Mouse (Mus musculus): ENCODE data around the gene Tmco4.

Tmco4 gene

GRCm38 (mm10) chr4:139014793-139015192 is 42.1 kb downstream of the Tmco4 start:
- in situ Hi-C loops (cut with MboI; ENCODE audit: low sequenced_read_pairs), result loop anchor here (25.0 kb wide), 1 partner anchor 277 kb away; the partner anchor contains the start of gene Ubxn10

GRCm38 (mm10) chr4:139018388-139018787 is 45.7 kb downstream of the Tmco4 start:
- in situ Hi-C loops (cut with MboI; ENCODE audit: low sequenced_read_pairs), result loop anchor here (25.0 kb wide), 1 partner anchor 281 kb away; the partner anchor contains the start of gene Ubxn10

GRCm38 (mm10) chr4:139018976-139019375 is 46.3 kb downstream of the Tmco4 start:
- in situ Hi-C loops (cut with MboI; ENCODE audit: low sequenced_read_pairs), result loop anchor here (25.0 kb wide), 1 partner anchor 282 kb away; the partner anchor contains the start of gene Ubxn10

DNA sequence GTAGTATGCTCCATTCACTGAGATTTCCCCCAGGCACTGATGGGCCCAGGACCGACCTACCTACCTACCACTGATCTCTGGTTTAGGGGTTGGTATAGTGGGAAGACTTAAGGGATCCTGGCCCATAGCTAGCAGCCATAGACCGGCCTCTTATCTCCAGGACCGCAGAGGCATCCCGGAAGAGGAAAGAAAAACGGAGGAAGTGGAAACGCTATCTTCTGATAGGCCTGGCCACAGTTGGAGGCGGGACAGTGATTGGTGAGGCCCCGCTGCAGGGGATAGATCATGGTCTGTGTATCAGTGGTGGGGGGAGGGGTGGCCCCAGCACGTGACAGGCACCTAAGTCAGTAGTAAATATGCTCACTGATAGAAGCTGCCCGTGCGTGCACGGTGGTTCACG is 46.7 kb downstream of the Tmco4 start:
- in situ Hi-C loops (cut with MboI; ENCODE audit: low sequenced_read_pairs), result loop anchor here (25.0 kb wide), 1 partner anchor 282 kb away; the partner anchor contains the start of gene Ubxn10

GRCm38 (mm10) chr4:139020385-139020784 is 47.7 kb downstream of the Tmco4 start:
- in situ Hi-C loops (cut with MboI; ENCODE audit: low sequenced_read_pairs), result loop anchor here (25.0 kb wide), 1 partner anchor 283 kb away; the partner anchor contains the start of gene Ubxn10

- in situ Hi-C loops (cut with MboI; ENCODE audit: low sequenced_read_pairs), result loop anchor here (25.0 kb wide), 1 partner anchor 287 kb away; the partner anchor contains the start of gene Ubxn10
Measured at GRCm38 (mm10) chr4:139024379-139024778, 51.7 kb downstream of the Tmco4 start.

- in situ Hi-C loops (cut with MboI; ENCODE audit: low sequenced_read_pairs), result no loop called here
Measured at GRCm38 (mm10) chr4:139030675-139031074, 58.0 kb downstream of the Tmco4 start.

GRCm38 (mm10) chr4:139032521-139032920 is 59.8 kb downstream of the Tmco4 start:
- in situ Hi-C loops (cut with MboI; ENCODE audit: low sequenced_read_pairs), result no loop called here

GRCm38 (mm10) chr4:139033263-139034009 is 60.7 kb downstream of the Tmco4 start:
- in situ Hi-C loops (cut with MboI; ENCODE audit: low sequenced_read_pairs), result no loop called here

DNA sequence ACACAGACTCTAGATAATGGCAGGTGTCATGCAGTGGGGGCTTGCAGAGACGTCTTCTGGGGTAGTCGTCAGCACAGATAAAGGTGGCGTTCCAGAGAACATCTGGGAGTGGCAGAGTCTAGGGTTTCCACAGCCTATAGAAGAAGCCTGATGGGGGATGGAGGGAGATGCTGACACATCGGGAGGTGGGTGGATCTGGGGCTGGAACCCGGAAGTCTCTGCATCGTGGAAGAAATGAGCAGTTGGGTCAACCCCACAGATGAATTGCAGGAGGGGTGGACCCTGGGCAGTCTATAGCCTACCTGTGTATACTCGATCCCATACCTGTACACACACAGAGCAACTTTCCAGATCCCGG is 61.3 kb downstream of the Tmco4 start:
- in situ Hi-C loops (cut with MboI; ENCODE audit: low sequenced_read_pairs), result no loop called here

DNA sequence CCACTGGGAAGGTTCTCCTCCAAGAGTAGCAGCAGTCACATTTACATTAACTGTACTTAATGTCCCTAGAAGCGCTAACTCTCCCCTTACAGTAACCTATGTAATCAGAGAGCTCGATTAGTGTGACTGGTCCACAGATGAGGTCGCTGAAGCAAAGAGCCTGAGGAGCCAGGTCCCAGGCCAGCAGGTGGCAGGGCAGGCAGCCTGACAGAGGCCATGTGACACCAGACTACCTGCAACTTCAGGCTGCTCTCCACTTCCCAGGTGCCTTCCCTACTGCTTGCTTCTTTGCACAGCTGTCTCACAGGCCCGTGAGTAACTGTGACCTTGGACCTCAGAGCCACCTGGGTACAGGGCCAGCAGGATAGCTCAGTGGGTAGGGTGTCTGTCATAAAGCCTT is 61.9 kb downstream of the Tmco4 start:
- in situ Hi-C loops (cut with MboI; ENCODE audit: low sequenced_read_pairs), result no loop called here

DNA sequence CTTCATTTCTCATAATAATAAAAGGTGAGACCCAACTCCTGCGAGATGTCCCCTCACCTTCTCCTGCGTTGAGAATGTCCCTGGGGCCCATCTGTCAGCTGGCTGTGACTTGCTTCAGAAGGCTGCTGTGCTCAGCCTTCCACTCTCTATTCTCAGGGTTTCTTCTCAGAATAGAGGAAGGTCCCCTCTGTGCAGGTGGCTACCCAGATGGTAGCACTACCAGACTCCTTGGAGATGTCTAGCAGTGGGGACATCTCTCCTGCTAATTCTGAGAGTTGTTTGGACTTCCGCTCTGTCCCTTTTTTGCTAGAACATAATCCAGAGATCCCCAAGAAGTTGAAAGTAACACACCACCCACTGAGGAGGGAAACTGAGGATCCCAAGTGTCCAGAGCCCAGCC is 62.3 kb downstream of the Tmco4 start:
- in situ Hi-C loops (cut with MboI; ENCODE audit: low sequenced_read_pairs), result no loop called here

GRCm38 (mm10) chr4:139035799-139036198 is 63.1 kb downstream of the Tmco4 start:
- in situ Hi-C loops (cut with MboI; ENCODE audit: low sequenced_read_pairs), result no loop called here

- in situ Hi-C loops (cut with MboI; ENCODE audit: low sequenced_read_pairs), result no loop called here
Measured at GRCm38 (mm10) chr4:139037795-139038607, 65.3 kb downstream of the Tmco4 start.

DNA sequence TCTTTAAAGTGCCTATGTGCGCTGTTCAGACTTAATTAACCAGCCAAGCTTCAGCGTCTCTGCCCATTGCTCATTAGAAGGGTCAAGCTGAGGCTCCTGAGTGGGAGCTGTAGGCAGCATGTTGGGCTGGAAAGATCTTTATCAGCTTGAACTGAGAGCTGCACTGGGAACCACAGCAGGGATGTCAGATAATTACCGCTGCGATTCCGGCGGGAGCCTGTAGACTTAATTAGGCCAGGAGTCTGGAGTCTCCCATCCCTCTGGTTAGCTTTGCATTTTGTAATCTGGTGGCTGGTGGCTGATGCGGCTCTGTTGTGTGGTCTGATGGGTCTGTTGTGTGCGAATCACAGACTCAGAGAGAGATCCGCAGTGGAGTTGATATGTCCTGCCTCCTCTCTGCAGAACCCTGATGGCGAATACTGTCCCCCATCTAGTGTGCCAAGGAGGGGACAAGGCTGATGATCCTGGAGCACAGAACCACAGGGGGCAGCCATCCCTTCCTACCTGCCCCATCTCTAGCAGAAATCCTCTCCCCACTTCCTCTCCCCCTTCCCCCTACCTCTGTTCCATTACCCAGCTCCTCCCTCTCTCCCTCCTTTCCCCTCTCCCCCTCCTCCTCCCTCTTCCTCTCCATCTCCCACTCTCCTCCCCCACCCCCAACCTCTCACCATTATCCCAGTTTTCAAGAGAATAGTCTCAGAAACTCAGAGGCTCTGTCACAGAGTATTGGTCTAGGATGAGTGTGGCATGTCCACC is 67.6 kb downstream of the Tmco4 start:
- in situ Hi-C loops (cut with MboI; ENCODE audit: low sequenced_read_pairs), result no loop called here

GRCm38 (mm10) chr4:139042611-139043010 is 69.9 kb downstream of the Tmco4 start:
- in situ Hi-C loops (cut with MboI; ENCODE audit: low sequenced_read_pairs), result no loop called here

DNA sequence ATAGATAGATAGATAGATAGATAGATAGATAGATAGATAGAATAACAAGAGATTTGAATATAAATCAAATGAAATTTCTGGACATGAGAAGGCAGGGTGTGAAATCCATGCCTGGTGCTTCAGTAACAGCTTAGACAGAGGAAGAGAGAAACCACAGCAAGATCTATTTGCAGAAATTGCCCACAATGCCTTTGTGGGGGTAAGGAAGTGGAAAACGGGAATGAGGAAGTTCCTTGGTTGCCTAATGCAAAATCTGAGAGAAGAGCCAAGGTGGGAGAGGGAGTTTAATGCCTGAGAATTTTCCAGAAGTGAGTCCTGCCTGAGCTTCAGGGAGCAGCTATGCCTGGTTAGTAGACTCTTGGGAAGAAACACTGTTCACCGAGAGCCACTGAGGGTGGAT is 70.9 kb downstream of the Tmco4 start:
- in situ Hi-C loops (cut with MboI; ENCODE audit: low sequenced_read_pairs), result no loop called here

- in situ Hi-C loops (cut with MboI; ENCODE audit: low sequenced_read_pairs), result no loop called here
Measured at GRCm38 (mm10) chr4:139044566-139044965, 71.9 kb downstream of the Tmco4 start.

GRCm38 (mm10) chr4:139046354-139046753 is 73.7 kb downstream of the Tmco4 start:
- in situ Hi-C loops (cut with MboI; ENCODE audit: low sequenced_read_pairs), result no loop called here

GRCm38 (mm10) chr4:139048518-139048917 is 75.8 kb downstream of the Tmco4 start:
- in situ Hi-C loops (cut with MboI; ENCODE audit: low sequenced_read_pairs), result no loop called here

DNA sequence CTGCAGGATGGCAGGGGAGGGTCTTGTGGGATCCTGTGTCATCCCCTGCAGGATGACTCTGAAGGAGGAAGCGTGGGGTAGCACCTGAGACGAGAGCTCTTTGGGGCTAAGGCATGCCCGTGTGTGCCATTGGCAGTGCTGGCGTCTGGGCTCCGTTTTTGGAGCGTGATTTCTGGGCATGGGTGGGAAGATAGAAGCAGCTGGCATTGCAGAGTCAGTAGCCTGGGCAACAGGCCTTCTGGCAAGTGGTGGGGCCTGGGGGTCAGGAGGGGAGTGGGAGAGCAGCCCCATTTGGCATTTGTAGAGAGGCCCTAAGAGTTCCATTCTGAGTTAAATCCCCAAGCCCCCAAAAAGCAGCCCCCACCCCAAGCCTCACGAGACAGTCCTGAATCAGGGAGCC is 80.1 kb downstream of the Tmco4 start:
- in situ Hi-C loops (cut with MboI; ENCODE audit: low sequenced_read_pairs), result no loop called here

Data from CH12F3 (cell line).